Mouse (Mus musculus): ENCODE results near the gene Vasp. TPM values are rescaled to one million over a fixed set of nuclear protein-coding genes. Genes with fewer than 3 reads are reported as not detected.

Vasp gene
- polyA plus RNA-seq, 1 experiment: 13.4 TPM

GRCm38 (mm10) chr7:19306819-19307738 is 35.5 kb upstream of the Vasp start:
- H3K4me1 ChIP-seq (ENCODE audit: control insufficient read depth, insufficient read depth, insufficient read length, low read length): no peaks in the 10 kb centered on the region

GRCm38 (mm10) chr7:19305796-19306765 is 34.5 kb upstream of the Vasp start:
- Histone ChIP-seq H3K27ac (replicated peaks; ENCODE audit: low read depth, low read length) (no peak overlapping the region), H3K4me1 (ENCODE audit: control insufficient read depth, insufficient read depth, insufficient read length, low read length) (no peaks in the 10 kb centered on the region), H3K4me3 (ENCODE audit: insufficient read depth, low read depth, low read length) (no peak overlapping the region)

More at GRCm38 (mm10) chr7:19306819-19307738, 35.5 kb upstream of the Vasp start:
- Histone ChIP-seq H3K4me3 (ENCODE audit: insufficient read depth, low read depth, low read length) (no peak overlapping the region; the same call in 1 of the 2 replicates), H3K27ac (replicated peaks; ENCODE audit: low read depth, low read length) (no peak overlapping the region)

- Histone ChIP-seq H3K4me1 (ENCODE audit: control insufficient read depth, insufficient read depth, insufficient read length, low read length) (no peaks in the 10 kb centered on the region), H3K27ac (replicated peaks; ENCODE audit: low read depth, low read length) (no peak overlapping the region), H3K4me3 (ENCODE audit: insufficient read depth, low read depth, low read length) (0 out of 2 replicates have a peak overlapping the region, but pooled peaks have one; percentile 52)
Observed at GRCm38 (mm10) chr7:19305413-19305735, 33.8 kb upstream of the Vasp start.

- peak overlapping the region; percentile 52 for H3K4me3 ChIP-seq (ENCODE audit: insufficient read depth, low read depth, low read length)
- H3K4me1 ChIP-seq (ENCODE audit: control insufficient read depth, insufficient read depth, insufficient read length, low read length): no peaks in the 10 kb centered on the region
Observed at GRCm38 (mm10) chr7:19304501-19305412, 33.1 kb upstream of the Vasp start.

GRCm38 (mm10) chr7:19303770-19304169 is 32.2 kb upstream of the Vasp start:
- no peaks in the 10 kb centered on the region for H3K4me1 ChIP-seq (ENCODE audit: control insufficient read depth, insufficient read depth, insufficient read length, low read length)
- H3K4me3 ChIP-seq (ENCODE audit: insufficient read depth, low read depth, low read length): 0 out of 2 replicates have a peak overlapping the region, but pooled peaks have one; percentile 5
- H3K27ac ChIP-seq (replicated peaks; ENCODE audit: low read depth, low read length): no peak overlapping the region

More at GRCm38 (mm10) chr7:19304501-19305412, 33.1 kb upstream of the Vasp start:
- no peak overlapping the region for H3K27ac ChIP-seq (replicated peaks; ENCODE audit: low read depth, low read length)

GRCm38 (mm10) chr7:19303046-19303305 is 31.4 kb upstream of the Vasp start:
- Histone ChIP-seq H3K4me3 (ENCODE audit: insufficient read depth, low read depth, low read length) (no peak overlapping the region), H3K4me1 (ENCODE audit: control insufficient read depth, insufficient read depth, insufficient read length, low read length) (no peaks in the 10 kb centered on the region), H3K27ac (replicated peaks; ENCODE audit: low read depth, low read length) (no peak overlapping the region)

- no peak overlapping the region for H3K4me3 ChIP-seq (ENCODE audit: insufficient read depth, low read depth, low read length)
- no peak overlapping the region for H3K27ac ChIP-seq (replicated peaks; ENCODE audit: low read depth, low read length)
- no peaks in the 10 kb centered on the region for H3K4me1 ChIP-seq (ENCODE audit: control insufficient read depth, insufficient read depth, insufficient read length, low read length)
Observed at GRCm38 (mm10) chr7:19302264-19303045, 30.8 kb upstream of the Vasp start.

GRCm38 (mm10) chr7:19301461-19302263 is 30.0 kb upstream of the Vasp start:
- Histone ChIP-seq H3K27ac (replicated peaks; ENCODE audit: low read depth, low read length) (no peak overlapping the region), H3K4me1 (ENCODE audit: control insufficient read depth, insufficient read depth, insufficient read length, low read length) (no peaks in the 10 kb centered on the region), H3K4me3 (ENCODE audit: insufficient read depth, low read depth, low read length) (no peak overlapping the region)

GRCm38 (mm10) chr7:19300501-19301421 is 29.1 kb upstream of the Vasp start:
- Histone ChIP-seq H3K4me3 (ENCODE audit: insufficient read depth, low read depth, low read length) (peak overlapping the region; percentile 63), H3K27ac (replicated peaks; ENCODE audit: low read depth, low read length) (no peak overlapping the region), H3K4me1 (ENCODE audit: control insufficient read depth, insufficient read depth, insufficient read length, low read length) (no peaks in the 10 kb centered on the region)

- no peak overlapping the region for H3K4me3 ChIP-seq (ENCODE audit: insufficient read depth, low read depth, low read length)
- H3K4me1 ChIP-seq (ENCODE audit: control insufficient read depth, insufficient read depth, insufficient read length, low read length): no peaks in the 10 kb centered on the region
- no peak overlapping the region for H3K27ac ChIP-seq (replicated peaks; ENCODE audit: low read depth, low read length)
Observed at GRCm38 (mm10) chr7:19299194-19299593, 27.6 kb upstream of the Vasp start.

GRCm38 (mm10) chr7:19297794-19298193 is 26.2 kb upstream of the Vasp start:
- H3K4me1 ChIP-seq (ENCODE audit: control insufficient read depth, insufficient read depth, insufficient read length, low read length): no peaks in the 10 kb centered on the region; the same call in 1 of the 2 replicates

GRCm38 (mm10) chr7:19297034-19297433 is 25.4 kb upstream of the Vasp start:
- H3K4me3 ChIP-seq (ENCODE audit: insufficient read depth, low read depth, low read length): no peak overlapping the region
- no peaks in the 10 kb centered on the region; the same call in 1 of the 2 replicates for H3K4me1 ChIP-seq (ENCODE audit: control insufficient read depth, insufficient read depth, insufficient read length, low read length)

More at GRCm38 (mm10) chr7:19297794-19298193, 26.2 kb upstream of the Vasp start:
- Histone ChIP-seq H3K4me3 (ENCODE audit: insufficient read depth, low read depth, low read length) (no peak overlapping the region), H3K27ac (replicated peaks; ENCODE audit: low read depth, low read length) (no peak overlapping the region)

More at GRCm38 (mm10) chr7:19297034-19297433, 25.4 kb upstream of the Vasp start:
- H3K27ac ChIP-seq (replicated peaks; ENCODE audit: low read depth, low read length): no peak overlapping the region
